10 mouse cellular contexts compared by ENCODE assay signal in the genomic region with DNA sequence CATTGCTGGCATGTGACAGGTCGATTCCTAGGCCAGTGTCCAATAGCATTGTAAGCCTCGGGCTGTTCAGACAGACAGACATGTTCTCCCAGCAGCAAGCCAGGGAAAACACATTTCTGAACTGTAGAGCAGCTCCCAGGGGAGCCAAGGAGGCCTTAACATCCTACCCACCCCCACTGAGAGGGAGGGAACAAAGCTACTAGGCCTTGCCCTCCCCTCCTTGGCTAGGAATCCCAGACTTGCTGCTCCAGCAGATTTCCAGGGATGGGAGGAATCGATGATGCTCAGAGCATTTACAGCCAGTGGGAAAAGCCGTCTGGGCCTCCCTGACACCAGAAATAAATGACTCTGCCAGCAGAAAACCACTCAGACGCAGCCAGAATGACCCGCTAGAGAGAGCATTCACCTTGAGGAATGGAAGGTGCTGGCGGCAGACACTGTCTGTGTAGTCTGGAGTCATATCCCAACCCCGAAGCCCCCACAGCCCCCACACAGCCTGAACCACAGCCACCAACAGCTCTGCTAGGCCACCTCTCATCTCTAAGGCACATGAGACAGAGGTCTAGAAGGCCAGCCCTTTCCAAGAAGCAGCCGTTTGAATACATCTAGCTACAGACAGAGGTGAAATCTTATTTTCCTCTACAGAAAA. TPM values are rescaled to one million over a fixed set of nuclear protein-coding genes. Genes with fewer than 3 reads are reported as not detected.
A peak's percentile ranks its signal among the peaks of the same experiment; 100 is the strongest.
DNase-seq lines count a peak whose midpoint lies in the region; ATAC-seq lines count a peak whose summit lies in the region.
"Had no signal": no experiment of that assay in that cellular context is flagged by ENCODE, and none has a peak within 500 bp of the region (broad histone marks: within the 10 kb centered on the region; RNA-seq: fewer than 3 reads in every experiment).

No protein-coding gene starts in this region.

- 31% methylated on average over 9 of the region's 9 CpGs for WGBS in kidney, embryonic 16.5 days
- 40% methylated on average over 9 of the region's 9 CpGs for WGBS in neural tube, embryonic 15.5 days

- H3K9me3 ChIP-seq in kidney, embryonic 16.5 days (ENCODE audit: low read length) = no peaks in the 10 kb centered on the region
- no peaks in the 10 kb centered on the region for H3K9me3 ChIP-seq in neural tube, embryonic 15.5 days (replicated peaks)

- H3K4me3 ChIP-seq in kidney, embryonic 16.5 days (ENCODE audit: low read length) = no peak overlapping the region
- no peak overlapping the region for H3K4me3 ChIP-seq in neural tube, embryonic 15.5 days (replicated peaks)
- H3K4me3 ChIP-seq: megakaryocyte, embryonic 14.5 days had no signal

- peak; percentile 51; the same call in 1 of the 2 replicates for ATAC-seq in kidney, embryonic 16.5 days (ENCODE audit: low FRiP score, low TSS enrichment)
- ATAC-seq in neural tube, embryonic 15.5 days (ENCODE audit: low FRiP score) = peak; percentile 59
- ATAC-seq: forebrain, embryonic 16.5 days had no signal

- H3K27ac ChIP-seq in kidney, embryonic 16.5 days (ENCODE audit: low read length) = peak overlapping the region; percentile 62
- H3K27ac ChIP-seq in neural tube, embryonic 15.5 days (replicated peaks) = peak overlapping the region; percentile 72
- H3K27ac ChIP-seq: liver, embryonic 14.5 days had no signal

- no peaks in the 10 kb centered on the region for H3K27me3 ChIP-seq in kidney, embryonic 16.5 days (ENCODE audit: insufficient read depth, low read length)
- H3K27me3 ChIP-seq in neural tube, embryonic 15.5 days (replicated peaks) = no peaks in the 10 kb centered on the region

- H3K4me2 ChIP-seq in kidney, embryonic 16.5 days (replicated peaks; ENCODE audit: low read depth, low read length) = no peak overlapping the region
- no peak overlapping the region for H3K4me2 ChIP-seq in neural tube, embryonic 15.5 days

- H3K4me1 ChIP-seq in kidney, embryonic 16.5 days (ENCODE audit: insufficient read depth, low read length) = 0 out of 2 replicates have a peak, but pooled peaks cover 12% of the 10 kb centered on the region
- peaks cover 24% of the 10 kb centered on the region for H3K4me1 ChIP-seq in neural tube, embryonic 15.5 days
- H3K4me1 ChIP-seq: megakaryocyte, embryonic 14.5 days had no signal

- no peak overlapping the region for H3K9ac ChIP-seq in kidney, embryonic 16.5 days (replicated peaks; ENCODE audit: low read length)
- no peak overlapping the region for H3K9ac ChIP-seq in neural tube, embryonic 15.5 days (replicated peaks)
- H3K9ac ChIP-seq: liver, embryonic 14.5 days had no signal

- no peak for DNase-seq in kidney, adult 18-20 months
- DNase-seq in fibroblast of lung, adult 2 months (ENCODE audit: low read depth) = peak; percentile 15
- DNase-seq in kidney, postnatal 4 days = peak; percentile 22 to 50
- no peak for DNase-seq in layer of hippocampus, adult 11-12 months (ENCODE audit: low spot score)
- no peak for DNase-seq in heart, adult 18-20 months

- H3K36me3 ChIP-seq in kidney, embryonic 16.5 days (ENCODE audit: insufficient read depth, low read length) = no peaks in the 10 kb centered on the region
- H3K36me3 ChIP-seq in neural tube, embryonic 15.5 days = no peaks in the 10 kb centered on the region

RNA-seq across cellular contexts. Expression of gene Adpgk, which starts 31.4 kb away (rescaled TPM):
- polyA plus RNA-seq in kidney, embryonic 16.5 days (2015; fragmentation: Nextera tagmentation; extraction: Ambion mirVana) = 36.7 and 37.6 TPM in 2 replicates
- polyA plus RNA-seq in neural tube, embryonic 15.5 days (2015; fragmentation: Nextera tagmentation; extraction: Ambion mirVana) = 24.1 and 26.5 TPM in 2 replicates
- 1 to 10 TPM; 8.4 to 8.5 TPM for total RNA-seq in heart, adult 18-20 months (2021)

Comparison
In these comparisons a context has a peak if more than half of its experiments do, and no peak if none do; other contexts are left out.
1. DNase-seq: peak in fibroblast of lung, adult 2 months (single experiment) and kidney, postnatal 4 days (2 of 2); none in kidney, adult 18-20 months (single experiment), layer of hippocampus, adult 11-12 months (single experiment) and heart, adult 18-20 months (0 of 2).